Mouse (Mus musculus): ENCODE measurements around the gene Bphl. TPM values are rescaled to one million over a fixed set of nuclear protein-coding genes. Genes with fewer than 3 reads are reported as not detected.

Gene Bphl
- total RNA-seq, 2 experiments from 2014 or later = 39.3 to 46.4 TPM

DNA sequence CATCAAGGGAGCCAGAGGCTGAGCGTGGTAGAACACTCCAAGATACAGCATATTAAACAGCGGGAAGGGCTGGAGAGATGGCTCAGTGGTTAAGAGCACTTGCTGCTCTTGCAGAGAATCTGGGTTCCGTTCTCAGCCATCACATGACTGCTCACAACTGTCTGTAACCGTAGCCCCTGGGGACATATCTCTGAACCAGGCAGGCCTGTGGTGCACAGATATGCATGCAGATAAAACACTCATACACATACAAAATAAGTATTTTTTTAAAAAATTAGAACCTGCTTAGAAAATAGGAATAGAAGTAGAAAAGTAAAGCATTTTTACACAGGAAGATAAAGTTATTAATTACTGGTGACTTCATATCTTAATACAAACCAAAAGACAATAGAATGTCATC lies 81.4 kb downstream of the Bphl start:
- no peak for DNase-seq (ENCODE audit: low spot score in 2 of 2)

DNA sequence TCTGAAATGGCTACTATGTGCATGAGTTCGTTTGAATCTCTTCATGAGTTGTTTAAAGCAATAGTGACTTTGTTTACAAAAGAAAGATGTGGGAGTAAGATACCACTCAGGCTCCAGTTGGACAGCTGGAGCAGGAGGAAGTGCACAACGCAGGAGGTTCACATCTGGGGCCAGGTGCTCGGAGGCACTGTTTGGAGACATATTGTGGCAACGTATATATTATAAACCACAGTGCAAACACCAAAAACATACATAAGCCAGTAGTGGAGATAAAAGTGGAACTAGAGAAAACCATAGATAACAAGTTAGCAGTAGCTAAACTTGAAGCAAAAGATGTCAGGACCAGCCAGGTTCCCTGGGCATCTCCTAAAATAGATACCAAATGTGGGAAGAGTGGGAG lies 82.0 kb downstream of the Bphl start:
- DNase-seq (ENCODE audit: low spot score in 2 of 2) = no peak

DNA sequence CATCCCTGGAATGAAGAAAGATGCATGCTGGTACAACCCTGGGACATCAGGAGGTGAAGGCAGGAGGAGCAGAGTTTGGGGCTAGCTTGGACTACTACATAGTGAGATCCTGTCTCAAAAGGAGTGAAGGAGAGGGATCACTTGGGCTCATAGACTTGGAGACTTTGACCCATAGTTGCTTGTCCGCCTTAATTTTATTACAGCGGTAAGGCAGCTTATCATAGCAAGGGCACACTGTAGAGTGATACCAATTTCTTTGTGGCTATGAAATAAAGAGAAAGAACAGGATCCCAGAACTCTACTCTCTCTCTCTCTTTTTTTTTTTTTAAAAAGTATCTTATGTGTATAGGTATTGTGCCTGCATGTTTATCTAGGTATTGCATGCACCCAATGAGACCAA lies 83.1 kb downstream of the Bphl start:
- DNase-seq (ENCODE audit: low spot score in 2 of 2) = no peak

Other genes with a start within 250 kb of the Bphl start
- not detected for gene Serpinb6e, start 194.2 kb upstream of the Bphl start, total RNA-seq (2021)
- gene Serpinb6c, start 131.9 kb upstream of the Bphl start, total RNA-seq (2021) = under 1 TPM; 0.38 to 0.58 TPM
- 1 to 10 TPM; 5.3 to 7.1 TPM for gene Nqo2, start 72.9 kb upstream of the Bphl start, total RNA-seq (2021)
- 1 to 10 TPM; 7.7 to 8.2 TPM for gene Ripk1, start 35.2 kb upstream of the Bphl start, total RNA-seq (2021)
- 10 to 100 TPM; 45.3 to 49.5 TPM for gene Serpinb6a, start 34.8 kb upstream of the Bphl start, total RNA-seq (2021)
- gene Tubb2a, start 40.4 kb downstream of the Bphl start, total RNA-seq (2021) = 1,000 to 10,000 TPM; 2,027 to 2,125 TPM
- 100 to 1,000 TPM; 703 to 790 TPM for gene Tubb2b, start 92.9 kb downstream of the Bphl start, total RNA-seq (2021)
- 10 to 100 TPM; 26.1 to 33.6 TPM for gene Psmg4, start 125.4 kb downstream of the Bphl start, total RNA-seq (2021)

Data from layer of hippocampus, postnatal 14 days (tissue).